Mouse (Mus musculus): ENCODE data around the gene Supt7l. TPM values are rescaled to one million over a fixed set of nuclear protein-coding genes. Genes with fewer than 3 reads are reported as not detected.
A peak's percentile ranks its signal among the peaks of the same experiment; 100 is the strongest.

Supt7l gene
- polyA plus RNA-seq, 1 experiment from 2014 or later = 26.1 TPM

GRCm38 (mm10) chr5:31494513-31495297 is 32.9 kb downstream of the Supt7l start, which contains the start of gene Gpn1:
Gene Gpn1, plus strand, starts transcription at chr5:31494741.
- Histone ChIP-seq H3K27ac (ENCODE audit: low read length) (0 out of 2 replicates have a peak within 1 kb of the TSS, but pooled peaks have one; percentile 13), H3K4me3 (ENCODE audit: low read length) (peak within 1 kb of the TSS; percentile 97), H3K36me3 (ENCODE audit: insufficient read depth, low read length) (peaks cover 29% of the 10 kb centered on the region), H3K9ac (replicated peaks; ENCODE audit: low read length) (peak within 1 kb of the TSS; percentile 88), H3K4me1 (ENCODE audit: insufficient read depth, low read length) (peaks cover 9% of the 10 kb centered on the region), H3K4me2 (replicated peaks; ENCODE audit: low read depth, low read length) (peak within 1 kb of the TSS; percentile 78), H3K27me3 (ENCODE audit: insufficient read depth, low read length) (no peaks in the 10 kb centered on the region), H3K9me3 (ENCODE audit: low read length) (no peaks in the 10 kb centered on the region)
- ATAC-seq (ENCODE audit: low FRiP score, low TSS enrichment) = peak; percentile 100
- WGBS = under 1% methylated on average over 48 of the region's 49 CpGs

DNA sequence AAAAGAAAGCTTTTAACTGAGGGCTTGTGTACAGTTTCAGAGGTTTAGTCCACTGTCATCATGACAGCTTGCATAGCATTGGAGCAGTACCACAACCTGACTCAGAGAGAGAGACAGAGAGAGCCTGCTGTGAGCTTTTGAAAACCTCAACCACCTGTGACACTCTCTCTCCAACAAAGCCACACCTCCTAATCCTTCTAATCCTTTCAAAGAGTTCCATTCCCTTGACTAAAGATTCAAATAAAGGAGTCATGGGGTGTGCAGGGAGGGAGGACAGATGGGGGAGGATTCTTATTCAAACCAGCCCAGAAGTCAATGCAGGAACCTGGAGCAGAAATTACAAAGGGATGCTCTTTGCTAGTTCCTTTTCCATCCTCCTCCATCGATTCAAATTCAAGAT is 35.6 kb downstream of the Supt7l start:
- no peak overlapping the region for H3K9ac ChIP-seq (replicated peaks; ENCODE audit: low read length)
- H3K4me1 ChIP-seq (ENCODE audit: insufficient read depth, low read length) = peaks cover 9% of the 10 kb centered on the region
- peaks cover 7% of the 10 kb centered on the region for H3K36me3 ChIP-seq (ENCODE audit: insufficient read depth, low read length)
- ATAC-seq (ENCODE audit: low FRiP score, low TSS enrichment) = no peak
- no peaks in the 10 kb centered on the region for H3K27me3 ChIP-seq (ENCODE audit: insufficient read depth, low read length)
- no peaks in the 10 kb centered on the region for H3K9me3 ChIP-seq (ENCODE audit: low read length)
- H3K27ac ChIP-seq (ENCODE audit: low read length) = no peak overlapping the region
- no peak overlapping the region for H3K4me2 ChIP-seq (replicated peaks; ENCODE audit: low read depth, low read length)
- WGBS = 71% methylated on average over 1 of the region's 1 CpGs
- H3K4me3 ChIP-seq (ENCODE audit: low read length) = no peak overlapping the region

DNA sequence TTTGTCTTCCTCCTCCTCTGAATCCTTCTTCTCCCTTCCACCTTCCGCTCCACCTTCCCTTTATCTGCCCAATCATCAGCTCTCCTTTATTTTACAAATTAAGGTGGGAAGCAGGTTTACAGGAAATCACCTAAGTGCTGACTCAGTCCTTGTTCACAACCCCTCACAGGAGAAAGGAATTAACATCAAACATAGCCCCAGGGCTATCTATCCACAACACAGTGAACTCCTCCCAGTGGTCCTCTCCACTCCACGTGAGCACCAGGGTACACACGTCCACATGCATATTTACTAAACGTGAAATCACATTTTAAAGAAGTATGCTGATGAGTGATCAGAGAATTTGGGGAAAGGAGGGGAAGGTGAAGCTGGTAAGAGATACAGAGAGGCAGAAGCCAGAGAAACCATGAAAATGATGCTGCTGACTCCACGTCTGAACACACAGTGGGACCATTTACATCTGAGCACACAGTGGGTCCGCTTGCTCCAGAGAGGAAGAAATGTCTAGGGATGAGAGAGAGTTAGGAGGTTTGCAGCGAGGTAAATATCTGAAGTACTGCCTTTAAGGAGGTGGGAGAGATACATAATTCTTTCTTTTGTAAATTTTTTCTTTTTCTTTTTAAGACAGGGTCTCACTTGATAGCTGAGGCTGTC is 38.4 kb downstream of the Supt7l start:
- WGBS = 63% methylated on average over 7 of the region's 7 CpGs
- no peak for ATAC-seq (ENCODE audit: low FRiP score, low TSS enrichment)
- H3K27me3 ChIP-seq (ENCODE audit: insufficient read depth, low read length) = no peaks in the 10 kb centered on the region
- 0 out of 2 replicates have a peak, but pooled peaks cover 4% of the 10 kb centered on the region for H3K36me3 ChIP-seq (ENCODE audit: insufficient read depth, low read length)
- no peak overlapping the region for H3K9ac ChIP-seq (replicated peaks; ENCODE audit: low read length)
- H3K4me3 ChIP-seq (ENCODE audit: low read length) = no peak overlapping the region
- H3K4me1 ChIP-seq (ENCODE audit: insufficient read depth, low read length) = no peaks in the 10 kb centered on the region
- H3K9me3 ChIP-seq (ENCODE audit: low read length) = no peaks in the 10 kb centered on the region
- no peak overlapping the region for H3K4me2 ChIP-seq (replicated peaks; ENCODE audit: low read depth, low read length)
- no peak overlapping the region for H3K27ac ChIP-seq (ENCODE audit: low read length)

DNA sequence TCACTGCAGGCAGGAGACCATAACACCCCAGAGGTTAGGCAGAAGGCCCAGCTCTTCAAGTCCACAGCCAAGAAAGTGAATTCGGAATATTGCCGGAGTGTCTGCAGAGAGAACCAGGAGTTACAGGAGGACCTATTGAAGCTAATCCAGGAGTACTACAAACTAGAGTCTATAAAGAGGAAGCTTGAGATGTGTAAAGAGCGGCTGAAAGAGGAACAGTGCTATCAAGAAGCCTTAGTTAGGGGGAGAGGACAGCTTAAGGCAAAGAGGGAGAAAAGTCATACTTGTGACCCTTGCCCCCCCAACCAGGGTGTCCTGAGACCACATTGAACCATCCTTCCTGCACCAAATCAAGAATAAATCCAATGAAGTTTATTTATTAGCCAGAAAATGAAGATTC is 39.7 kb downstream of the Supt7l start:
- 94% methylated on average over 3 of the region's 3 CpGs for WGBS
- Histone ChIP-seq H3K27me3 (ENCODE audit: insufficient read depth, low read length) (no peaks in the 10 kb centered on the region), H3K9ac (replicated peaks; ENCODE audit: low read length) (no peak overlapping the region), H3K4me3 (ENCODE audit: low read length) (no peak overlapping the region), H3K4me2 (replicated peaks; ENCODE audit: low read depth, low read length) (no peak overlapping the region), H3K4me1 (ENCODE audit: insufficient read depth, low read length) (no peaks in the 10 kb centered on the region), H3K27ac (ENCODE audit: low read length) (no peak overlapping the region), H3K36me3 (ENCODE audit: insufficient read depth, low read length) (0 out of 2 replicates have a peak, but pooled peaks cover 4% of the 10 kb centered on the region), H3K9me3 (ENCODE audit: low read length) (no peaks in the 10 kb centered on the region)
- no peak for ATAC-seq (ENCODE audit: low FRiP score, low TSS enrichment)

GRCm38 (mm10) chr5:31485440-31485839 is 42.2 kb downstream of the Supt7l start, which contains the start of gene 4930548H24Rik:
Gene 4930548H24Rik, plus strand, starts transcription at chr5:31485740.
- no peaks in the 10 kb centered on the region for H3K4me1 ChIP-seq (ENCODE audit: insufficient read depth, low read length)
- peaks cover 22% of the 10 kb centered on the region for H3K36me3 ChIP-seq (ENCODE audit: insufficient read depth, low read length)
- H3K9me3 ChIP-seq (ENCODE audit: low read length) = no peaks in the 10 kb centered on the region
- H3K9ac ChIP-seq (replicated peaks; ENCODE audit: low read length) = no peak within 1 kb of the TSS
- 96% methylated on average over 3 of the region's 3 CpGs for WGBS
- H3K4me2 ChIP-seq (replicated peaks; ENCODE audit: low read depth, low read length) = no peak within 1 kb of the TSS
- no peak for ATAC-seq (ENCODE audit: low FRiP score, low TSS enrichment)
- no peaks in the 10 kb centered on the region for H3K27me3 ChIP-seq (ENCODE audit: insufficient read depth, low read length)
- H3K27ac ChIP-seq (ENCODE audit: low read length) = no peak within 1 kb of the TSS
- H3K4me3 ChIP-seq (ENCODE audit: low read length) = no peak within 1 kb of the TSS

GRCm38 (mm10) chr5:31480536-31480935 is 47.1 kb downstream of the Supt7l start:
- ATAC-seq (ENCODE audit: low FRiP score, low TSS enrichment) = no peak
- Histone ChIP-seq H3K4me3 (ENCODE audit: low read length) (no peak overlapping the region), H3K36me3 (ENCODE audit: insufficient read depth, low read length) (peaks cover 57% of the 10 kb centered on the region), H3K4me1 (ENCODE audit: insufficient read depth, low read length) (no peaks in the 10 kb centered on the region), H3K4me2 (replicated peaks; ENCODE audit: low read depth, low read length) (no peak overlapping the region), H3K27me3 (ENCODE audit: insufficient read depth, low read length) (no peaks in the 10 kb centered on the region), H3K9me3 (ENCODE audit: low read length) (no peaks in the 10 kb centered on the region), H3K9ac (replicated peaks; ENCODE audit: low read length) (no peak overlapping the region), H3K27ac (ENCODE audit: low read length) (no peak overlapping the region)
- 95% methylated on average over 4 of the region's 4 CpGs for WGBS

- Histone ChIP-seq H3K4me2 (replicated peaks; ENCODE audit: low read depth, low read length) (no peak overlapping the region), H3K36me3 (ENCODE audit: insufficient read depth, low read length) (peaks cover 61% of the 10 kb centered on the region), H3K9me3 (ENCODE audit: low read length) (no peaks in the 10 kb centered on the region), H3K4me1 (ENCODE audit: insufficient read depth, low read length) (no peaks in the 10 kb centered on the region), H3K9ac (replicated peaks; ENCODE audit: low read length) (no peak overlapping the region), H3K27ac (ENCODE audit: low read length) (no peak overlapping the region), H3K27me3 (ENCODE audit: insufficient read depth, low read length) (no peaks in the 10 kb centered on the region), H3K4me3 (ENCODE audit: low read length) (no peak overlapping the region)
- 73% methylated on average over 7 of the region's 7 CpGs for WGBS
- no peak for ATAC-seq (ENCODE audit: low FRiP score, low TSS enrichment)
Observed at GRCm38 (mm10) chr5:31470334-31470733, 57.3 kb downstream of the Supt7l start.

GRCm38 (mm10) chr5:31469711-31470110 is 57.9 kb downstream of the Supt7l start:
- Histone ChIP-seq H3K4me2 (replicated peaks; ENCODE audit: low read depth, low read length) (no peak overlapping the region), H3K9me3 (ENCODE audit: low read length) (no peaks in the 10 kb centered on the region), H3K4me3 (ENCODE audit: low read length) (no peak overlapping the region), H3K27ac (ENCODE audit: low read length) (no peak overlapping the region), H3K36me3 (ENCODE audit: insufficient read depth, low read length) (peaks cover 61% of the 10 kb centered on the region), H3K4me1 (ENCODE audit: insufficient read depth, low read length) (no peaks in the 10 kb centered on the region), H3K9ac (replicated peaks; ENCODE audit: low read length) (no peak overlapping the region), H3K27me3 (ENCODE audit: insufficient read depth, low read length) (no peaks in the 10 kb centered on the region)
- no peak for ATAC-seq (ENCODE audit: low FRiP score, low TSS enrichment)
- WGBS = 94% methylated on average over 6 of the region's 6 CpGs

- no peaks in the 10 kb centered on the region for H3K27me3 ChIP-seq (ENCODE audit: insufficient read depth, low read length)
- H3K9me3 ChIP-seq (ENCODE audit: low read length) = no peaks in the 10 kb centered on the region
- no peak overlapping the region for H3K4me2 ChIP-seq (replicated peaks; ENCODE audit: low read depth, low read length)
- ATAC-seq (ENCODE audit: low FRiP score, low TSS enrichment) = no peak
- H3K4me1 ChIP-seq (ENCODE audit: insufficient read depth, low read length) = no peaks in the 10 kb centered on the region
- H3K4me3 ChIP-seq (ENCODE audit: low read length) = no peak overlapping the region
- H3K27ac ChIP-seq (ENCODE audit: low read length) = no peak overlapping the region
- peaks cover 47% of the 10 kb centered on the region for H3K36me3 ChIP-seq (ENCODE audit: insufficient read depth, low read length)
- H3K9ac ChIP-seq (replicated peaks; ENCODE audit: low read length) = no peak overlapping the region
- 96% methylated on average over 3 of the region's 3 CpGs for WGBS
Observed at GRCm38 (mm10) chr5:31467798-31468197, 59.8 kb downstream of the Supt7l start.

Measured in kidney, embryonic 16.5 days (tissue).